Mouse (Mus musculus) stomach, embryonic 15.5 days (tissue): ENCODE measurements around the gene Bicra. TPM values are rescaled to one million over a fixed set of nuclear protein-coding genes. Genes with fewer than 3 reads are reported as not detected.

Experiments used
- ATAC-seq: fragments of 200-750 bp; cut with Nextera tagmentation; 2 replicates; pipeline ENCODE4 v1.8.0; 2017; ENCODE audit warnings: low read depth, moderate number of reproducible peaks, moderate TSS enrichment; ENCODE audit not compliant: insufficient read depth, low FRiP score
- H3K27ac ChIP-seq: fragments of 300-500 bp; sonication (generic); 2 replicates; pipeline ENCODE4 v1.5.1; 2015; ENCODE audit warnings: mild to moderate bottlenecking, inconsistent platforms
- H3K27me3 ChIP-seq: fragments of 300-500 bp; sonication (generic); replicated peaks from 2 replicates; pipeline ENCODE4 v1.6.1; 2015; ENCODE audit warnings: inconsistent platforms
- H3K36me3 ChIP-seq: fragments of 300-500 bp; sonication (generic); 2 replicates; pipeline ENCODE4 v1.6.1; 2015; ENCODE audit warnings: inconsistent platforms
- H3K4me1 ChIP-seq: fragments of 300-500 bp; sonication (generic); 2 replicates; pipeline ENCODE4 v1.6.1; 2015; ENCODE audit warnings: inconsistent platforms
- H3K4me2 ChIP-seq: fragments of 300-500 bp; sonication (generic); 2 replicates; pipeline ENCODE4 v1.6.1; 2015; ENCODE audit warnings: mild to moderate bottlenecking, inconsistent platforms
- H3K4me3 ChIP-seq: fragments of 300-500 bp; sonication (generic); replicated peaks from 2 replicates; pipeline ENCODE4 v1.5.1; 2015; ENCODE audit warnings: inconsistent platforms
- H3K9ac ChIP-seq: fragments of 300-500 bp; sonication (generic); 2 replicates; pipeline ENCODE4 v1.6.1; 2015; ENCODE audit warnings: inconsistent platforms
- H3K9me3 ChIP-seq: fragments of 300-500 bp; sonication (generic); 2 replicates; pipeline ENCODE4 v1.6.1; 2016; ENCODE audit warnings: inconsistent platforms
- WGBS: fragments of 180-500 bp; shearing (Covaris S2); methylation state at CpG from one replicate; pipeline ENCODE4 v1.1.7; 2015; 5-methylcytosine and 5-hydroxymethylcytosine counted together
- polyA plus RNA-seq: library from polyadenylated mRNA; unstranded; fragments of >200 nt; fragmentation: Nextera tagmentation; extraction: Ambion mirVana; gene quantifications from 2 replicates; pipeline ENCODE4 v1.2.1, GENCODE M21; 2015

Gene Bicra
- polyA plus RNA-seq, 1 experiment from 2014 or later, result 5.8 TPM

DNA sequence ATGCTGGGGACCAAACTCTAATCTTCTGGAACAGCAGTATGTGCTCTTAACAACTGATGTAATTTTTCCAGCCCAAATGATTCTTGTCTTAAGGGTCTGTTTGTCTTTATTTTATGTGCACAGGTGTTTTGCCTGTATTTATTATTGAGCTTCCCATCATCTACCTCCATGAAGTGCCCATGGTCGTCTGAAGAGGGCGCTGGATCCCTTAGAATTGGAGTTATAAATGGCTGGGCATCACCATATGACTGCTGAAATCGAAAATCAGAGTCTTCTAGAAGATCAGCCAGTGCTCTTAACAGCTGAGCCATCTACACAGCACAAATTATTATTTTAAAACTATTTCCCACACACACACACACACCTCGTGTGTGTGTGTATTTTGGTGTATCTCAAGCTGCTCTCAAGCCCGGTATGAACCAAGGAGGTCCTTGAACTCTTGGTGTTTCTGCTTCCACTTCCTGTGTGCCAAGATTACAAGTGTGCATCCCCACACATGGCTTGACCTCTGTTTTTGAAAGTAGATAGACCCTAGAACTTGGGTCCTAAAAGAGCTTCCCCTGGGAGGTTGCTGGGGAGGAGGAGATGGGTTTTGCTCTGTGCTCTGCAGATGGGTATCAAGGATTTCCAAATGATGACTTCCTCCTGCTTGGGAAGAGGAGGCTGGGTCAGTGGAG is 8.9 kb upstream of the Bicra start:
- 22% methylated on average over 5 of the region's 5 CpGs for WGBS
- Histone ChIP-seq H3K4me1 (peaks cover 6% of the 10 kb centered on the region; the same call in 1 of the 2 replicates), H3K9ac (no peak overlapping the region), H3K36me3 (no peaks in the 10 kb centered on the region), H3K27ac (peak overlapping the region; percentile 31; the same call in 1 of the 2 replicates), H3K9me3 (no peaks in the 10 kb centered on the region), H3K4me2 (no peak overlapping the region), H3K4me3 (no peak overlapping the region), H3K27me3 (peaks cover 5% of the 10 kb centered on the region; the same call in 1 of the 2 replicates)
- ATAC-seq, result no peak

- Histone ChIP-seq H3K4me1 (peaks cover 3% of the 10 kb centered on the region; the same call in 1 of the 2 replicates), H3K27me3 (peaks cover 5% of the 10 kb centered on the region; the same call in 1 of the 2 replicates), H3K36me3 (no peaks in the 10 kb centered on the region), H3K9me3 (no peaks in the 10 kb centered on the region), H3K27ac (no peak overlapping the region), H3K4me3 (no peak overlapping the region), H3K4me2 (no peak overlapping the region), H3K9ac (no peak overlapping the region)
- WGBS, result 84% methylated on average over 6 of the region's 6 CpGs
- no peak for ATAC-seq
Observed at GRCm38 (mm10) chr7:16055665-16056064, 7.9 kb upstream of the Bicra start.

GRCm38 (mm10) chr7:16054966-16055365 is 7.2 kb upstream of the Bicra start:
- Histone ChIP-seq H3K36me3 (no peaks in the 10 kb centered on the region), H3K4me1 (peaks cover 10% of the 10 kb centered on the region; the same call in 1 of the 2 replicates), H3K27ac (no peak overlapping the region), H3K9me3 (no peaks in the 10 kb centered on the region), H3K4me3 (no peak overlapping the region), H3K9ac (no peak overlapping the region), H3K4me2 (no peak overlapping the region), H3K27me3 (peaks cover 4% of the 10 kb centered on the region; the same call in 1 of the 2 replicates)
- no peak for ATAC-seq
- 58% methylated on average over 4 of the region's 4 CpGs for WGBS

DNA sequence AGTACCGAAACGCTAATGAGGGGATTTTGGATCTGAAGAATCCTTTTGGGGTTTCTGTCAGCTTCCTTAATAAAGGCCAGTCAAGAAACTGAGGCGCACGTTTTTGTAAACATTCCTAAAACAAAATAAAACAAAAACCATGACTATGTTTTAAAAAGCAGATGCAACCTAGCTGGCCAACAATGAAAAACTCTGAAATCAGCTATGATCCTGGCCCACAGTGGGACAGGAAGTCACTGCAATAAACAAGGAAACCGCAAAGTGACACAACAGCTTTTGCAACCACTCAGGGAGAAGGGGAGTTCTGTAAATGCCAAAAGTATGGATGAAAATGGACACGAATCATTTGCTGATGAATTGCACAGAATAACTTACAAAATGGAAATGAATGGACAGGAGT is 5.4 kb upstream of the Bicra start:
- no peak overlapping the region for H3K9ac ChIP-seq
- H3K27ac ChIP-seq, result peak overlapping the region; percentile 57; the same call in 1 of the 2 replicates
- H3K4me2 ChIP-seq, result peak overlapping the region; percentile 86
- H3K27me3 ChIP-seq, result no peaks in the 10 kb centered on the region
- H3K4me3 ChIP-seq, result peak overlapping the region; percentile 63
- H3K4me1 ChIP-seq, result peaks cover 20% of the 10 kb centered on the region
- 9% methylated on average over 6 of the region's 6 CpGs for WGBS
- no peak for ATAC-seq
- H3K36me3 ChIP-seq, result no peaks in the 10 kb centered on the region
- H3K9me3 ChIP-seq, result no peaks in the 10 kb centered on the region

DNA sequence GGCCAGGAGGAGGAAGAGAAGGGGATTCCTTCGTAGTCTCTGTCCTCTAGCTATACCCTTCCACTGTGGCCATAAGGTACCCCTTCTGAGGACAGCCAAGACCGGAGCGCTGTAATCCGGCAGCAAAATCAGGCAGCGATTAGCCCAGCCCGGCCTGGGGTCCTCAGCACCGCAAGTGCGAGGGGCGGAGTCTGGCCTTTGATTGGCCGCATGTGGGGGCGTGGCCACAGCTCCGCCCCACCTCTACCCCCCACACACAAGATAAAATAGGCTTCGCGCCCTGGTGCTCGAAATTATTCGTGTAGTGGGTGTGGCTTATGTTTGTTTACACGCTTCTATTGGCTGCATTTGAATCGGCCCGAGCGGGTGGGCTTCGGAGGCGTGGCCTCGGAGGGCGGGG is 5.0 kb upstream of the Bicra start:
- Histone ChIP-seq H3K4me3 (peak overlapping the region; percentile 63), H3K9me3 (no peaks in the 10 kb centered on the region), H3K27ac (peak overlapping the region; percentile 91), H3K9ac (peak overlapping the region; percentile 47; the same call in 1 of the 2 replicates), H3K27me3 (no peaks in the 10 kb centered on the region), H3K4me1 (peaks cover 20% of the 10 kb centered on the region), H3K36me3 (no peaks in the 10 kb centered on the region), H3K4me2 (peak overlapping the region; percentile 86)
- WGBS, result under 1% methylated on average over 24 of the region's 24 CpGs
- peak; percentile 81 for ATAC-seq

GRCm38 (mm10) chr7:16051883-16052595 is 4.3 kb upstream of the Bicra start:
- H3K9me3 ChIP-seq, result no peaks in the 10 kb centered on the region
- WGBS, result 3% methylated on average over 19 of the region's 19 CpGs
- peaks cover 20% of the 10 kb centered on the region for H3K4me1 ChIP-seq
- H3K27ac ChIP-seq, result peak overlapping the region; percentile 91
- peak overlapping the region; percentile 47; the same call in 1 of the 2 replicates for H3K9ac ChIP-seq
- H3K4me3 ChIP-seq, result peak overlapping the region; percentile 63
- H3K27me3 ChIP-seq, result no peaks in the 10 kb centered on the region
- no peaks in the 10 kb centered on the region for H3K36me3 ChIP-seq
- peak; percentile 9; the same call in 1 of the 2 replicates for ATAC-seq
- peak overlapping the region; percentile 86 for H3K4me2 ChIP-seq

GRCm38 (mm10) chr7:16050600-16050999 is 2.9 kb upstream of the Bicra start:
- H3K27me3 ChIP-seq, result no peaks in the 10 kb centered on the region
- peak overlapping the region; percentile 67 for H3K4me2 ChIP-seq
- H3K27ac ChIP-seq, result no peak overlapping the region
- WGBS, result 81% methylated on average over 3 of the region's 3 CpGs
- H3K9me3 ChIP-seq, result no peaks in the 10 kb centered on the region
- peaks cover 29% of the 10 kb centered on the region for H3K4me1 ChIP-seq
- H3K36me3 ChIP-seq, result no peaks in the 10 kb centered on the region
- ATAC-seq, result no peak
- H3K9ac ChIP-seq, result no peak overlapping the region
- H3K4me3 ChIP-seq, result peak overlapping the region; percentile 85

- peak overlapping the region; percentile 67 for H3K4me2 ChIP-seq
- peak overlapping the region; percentile 85 for H3K4me3 ChIP-seq
- WGBS, result 69% methylated on average over 7 of the region's 7 CpGs
- H3K9me3 ChIP-seq, result no peaks in the 10 kb centered on the region
- no peak overlapping the region for H3K9ac ChIP-seq
- no peak overlapping the region for H3K27ac ChIP-seq
- H3K4me1 ChIP-seq, result peaks cover 38% of the 10 kb centered on the region
- H3K27me3 ChIP-seq, result no peaks in the 10 kb centered on the region
- H3K36me3 ChIP-seq, result no peaks in the 10 kb centered on the region
- ATAC-seq, result no peak
Observed at GRCm38 (mm10) chr7:16049576-16049915, 1.8 kb upstream of the Bicra start.

DNA sequence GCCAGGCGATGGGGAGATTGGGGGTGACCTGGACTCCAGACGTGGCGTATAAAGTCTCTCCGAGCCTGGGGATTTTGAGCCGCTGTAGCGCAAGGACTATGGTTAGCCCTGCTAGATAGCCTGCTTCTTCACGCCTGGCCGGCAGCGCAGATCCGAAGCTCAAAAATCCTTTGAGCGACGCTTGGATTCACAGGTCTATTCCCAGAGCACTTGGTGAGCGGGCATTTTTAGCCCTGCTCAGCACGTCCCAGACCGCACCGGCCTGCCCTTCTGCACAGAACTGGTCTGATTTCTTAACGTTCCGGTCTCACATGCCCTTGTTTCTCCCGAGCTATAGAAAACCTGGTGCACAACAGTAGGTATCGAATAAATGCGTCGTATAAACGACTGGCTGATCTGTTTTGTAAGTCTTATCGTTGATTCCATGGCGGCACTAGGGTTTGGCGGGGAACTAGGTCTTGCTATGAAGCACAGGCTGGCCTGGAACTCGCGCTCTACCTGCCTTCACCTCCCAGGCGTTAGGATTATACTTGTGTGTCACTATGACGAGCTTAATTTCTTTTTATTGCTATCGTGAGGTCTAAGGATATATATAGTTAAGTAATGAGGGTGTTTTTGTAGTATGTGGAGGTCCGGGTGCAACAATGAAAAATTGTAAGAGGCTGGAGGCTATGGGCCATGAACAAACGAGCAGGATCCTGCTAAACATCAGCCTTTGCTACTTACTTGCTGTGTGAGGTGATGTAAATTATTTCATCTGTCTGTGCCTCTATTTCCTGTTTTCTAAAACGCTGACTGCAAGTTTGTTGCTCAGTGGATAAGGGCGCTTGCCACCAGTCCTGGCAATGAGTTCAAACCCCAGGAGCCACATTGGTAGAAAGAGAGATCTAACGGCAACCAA is 1.2 kb upstream of the Bicra start:
- H3K36me3 ChIP-seq, result no peaks in the 10 kb centered on the region
- no peak for ATAC-seq
- 7% methylated on average over 36 of the region's 36 CpGs for WGBS
- no peaks in the 10 kb centered on the region for H3K9me3 ChIP-seq
- H3K27ac ChIP-seq, result peak overlapping the region; percentile 82
- peak overlapping the region; percentile 51 for H3K9ac ChIP-seq
- peaks cover 43% of the 10 kb centered on the region for H3K4me1 ChIP-seq
- no peaks in the 10 kb centered on the region for H3K27me3 ChIP-seq
- H3K4me3 ChIP-seq, result peak overlapping the region; percentile 85
- peak overlapping the region; percentile 67 for H3K4me2 ChIP-seq

GRCm38 (mm10) chr7:16048164-16048564 is 443 bp upstream of the Bicra start:
- H3K27me3 ChIP-seq, result no peaks in the 10 kb centered on the region
- H3K9ac ChIP-seq, result peak overlapping the region; percentile 51
- H3K27ac ChIP-seq, result peak overlapping the region; percentile 97
- peak; percentile 87 for ATAC-seq
- H3K36me3 ChIP-seq, result no peaks in the 10 kb centered on the region
- peak overlapping the region; percentile 83 for H3K4me2 ChIP-seq
- H3K9me3 ChIP-seq, result no peaks in the 10 kb centered on the region
- WGBS, result 1% methylated on average over 19 of the region's 20 CpGs
- H3K4me1 ChIP-seq, result peaks cover 44% of the 10 kb centered on the region
- peak overlapping the region; percentile 85 for H3K4me3 ChIP-seq

- Histone ChIP-seq H3K4me1 (peaks cover 43% of the 10 kb centered on the region), H3K4me3 (peak overlapping the region; percentile 85), H3K4me2 (peak overlapping the region; percentile 83), H3K36me3 (no peaks in the 10 kb centered on the region), H3K27ac (peak overlapping the region; percentile 97), H3K9me3 (no peaks in the 10 kb centered on the region), H3K27me3 (no peaks in the 10 kb centered on the region), H3K9ac (peak overlapping the region; percentile 99)
- WGBS, result under 1% methylated on average over 44 of the region's 46 CpGs
- peak; percentile 3; the same call in 1 of the 2 replicates for ATAC-seq
Observed at GRCm38 (mm10) chr7:16046481-16047337, 1.0 kb downstream of the Bicra start.
